Mouse (Mus musculus): Measurements from ENCODE around the gene Slc8a2.
A peak's percentile ranks its signal among the peaks of the same experiment; 100 is the strongest.

Gene Slc8a2

GRCm38 (mm10) chr7:16125829-16126228 lies 3.8 kb upstream of the Slc8a2 start:
- DNase-seq: no peak

GRCm38 (mm10) chr7:16128344-16128743 lies 1.3 kb upstream of the Slc8a2 start:
- no peak for DNase-seq

GRCm38 (mm10) chr7:16128899-16129298 lies 727 bp upstream of the Slc8a2 start:
- DNase-seq: no peak

GRCm38 (mm10) chr7:16129846-16130691 lies 443 bp downstream of the Slc8a2 start:
- DNase-seq: peak; percentile 42

GRCm38 (mm10) chr7:16130956-16131634 lies 1.5 kb downstream of the Slc8a2 start:
- no peak for DNase-seq

GRCm38 (mm10) chr7:16132161-16132581 lies 2.5 kb downstream of the Slc8a2 start:
- no peak for DNase-seq

- no peak for DNase-seq
Observed at GRCm38 (mm10) chr7:16132926-16133325, 3.3 kb downstream of the Slc8a2 start.

GRCm38 (mm10) chr7:16133691-16134090 lies 4.1 kb downstream of the Slc8a2 start:
- no peak for DNase-seq

- no peak for DNase-seq
Observed at GRCm38 (mm10) chr7:16134951-16135392, 5.3 kb downstream of the Slc8a2 start.

GRCm38 (mm10) chr7:16146489-16147410 lies 17.1 kb downstream of the Slc8a2 start:
- no peak for DNase-seq

GRCm38 (mm10) chr7:16147643-16148042 lies 18.0 kb downstream of the Slc8a2 start:
- peak; percentile 64 for DNase-seq

GRCm38 (mm10) chr7:16149241-16149640 lies 19.6 kb downstream of the Slc8a2 start:
- DNase-seq: no peak

- DNase-seq: no peak
Observed at GRCm38 (mm10) chr7:16150191-16151145, 20.8 kb downstream of the Slc8a2 start.

GRCm38 (mm10) chr7:16153522-16153921 lies 23.9 kb downstream of the Slc8a2 start:
- DNase-seq: peak; percentile 48

GRCm38 (mm10) chr7:16155132-16155872 lies 25.7 kb downstream of the Slc8a2 start:
- no peak for DNase-seq

GRCm38 (mm10) chr7:16156105-16156714 lies 26.6 kb downstream of the Slc8a2 start:
- DNase-seq: no peak

GRCm38 (mm10) chr7:16158735-16159134 lies 29.1 kb downstream of the Slc8a2 start:
- DNase-seq: no peak

- DNase-seq: no peak
Observed at GRCm38 (mm10) chr7:16160702-16161101, 31.1 kb downstream of the Slc8a2 start.

- no peak for DNase-seq
Observed at GRCm38 (mm10) chr7:16161302-16161701, 31.7 kb downstream of the Slc8a2 start.

GRCm38 (mm10) chr7:16162036-16162435 lies 32.4 kb downstream of the Slc8a2 start:
- no peak for DNase-seq
